Comparison of ENCODE assay signal across 8 mouse cellular contexts in genomic region chr9:24503067-24503857, GRCm38 (mm10). TPM values are rescaled to one million over a fixed set of nuclear protein-coding genes. Genes with fewer than 3 reads are reported as not detected.
DNase-seq lines count a peak whose midpoint lies in the region; ATAC-seq and TF ChIP-seq lines count a peak whose summit lies in the region.

TSS of gene Dpy19l1 (minus strand) at chr9:24503140.

- H3K27me3 ChIP-seq in embryonic facial prominence, embryonic 15.5 days = no peaks in the 10 kb centered on the region
- H3K27me3 ChIP-seq in limb, embryonic 13.5 days = no peaks in the 10 kb centered on the region
- no peaks in the 10 kb centered on the region for H3K27me3 ChIP-seq in midbrain, embryonic 15.5 days (replicated peaks)

- under 1% methylated on average over 92 of the region's 99 CpGs for WGBS in embryonic facial prominence, embryonic 15.5 days
- WGBS in limb, embryonic 13.5 days = under 1% methylated on average over 56 of the region's 99 CpGs
- under 1% methylated on average over 97 of the region's 99 CpGs for WGBS in midbrain, embryonic 15.5 days

- H3K4me3 ChIP-seq in bone marrow macrophage, adult 2 months (ENCODE audit: insufficient read depth, low read length) = peak within 1 kb of the TSS; percentile 100
- peak within 1 kb of the TSS; percentile 77 for H3K4me3 ChIP-seq in embryonic facial prominence, embryonic 15.5 days (replicated peaks)
- H3K4me3 ChIP-seq in limb, embryonic 13.5 days = peak within 1 kb of the TSS; percentile 75
- peak within 1 kb of the TSS; percentile 87 for H3K4me3 ChIP-seq in midbrain, embryonic 15.5 days

- peak within 1 kb of the TSS; percentile 64 for H3K4me2 ChIP-seq in embryonic facial prominence, embryonic 15.5 days (replicated peaks)
- H3K4me2 ChIP-seq in limb, embryonic 13.5 days (replicated peaks) = peak within 1 kb of the TSS; percentile 76
- peak within 1 kb of the TSS; percentile 86 for H3K4me2 ChIP-seq in midbrain, embryonic 15.5 days

- peak; percentile 94 for ATAC-seq in embryonic facial prominence, embryonic 15.5 days (ENCODE audit: insufficient number of reproducible peaks, low FRiP score, low TSS enrichment, low read depth)
- ATAC-seq in limb, embryonic 13.5 days (ENCODE audit: low FRiP score, low read depth) = peak; percentile 95
- peak; percentile 97 for ATAC-seq in midbrain, embryonic 15.5 days (replicated peaks)

- TF ChIP-seq POLR2A in bone marrow macrophage, adult 2 months (IDR thresholded peaks at IDR 0.05; ENCODE audit: borderline replicate concordance, low read depth, low read length) = peak; percentile 72

- H3K27ac ChIP-seq in bone marrow macrophage, adult 2 months (ENCODE audit: insufficient read depth, low read depth, low read length) = peak within 1 kb of the TSS; percentile 83
- peak within 1 kb of the TSS; percentile 93 for H3K27ac ChIP-seq in embryonic facial prominence, embryonic 15.5 days (replicated peaks)
- peak within 1 kb of the TSS; percentile 85 for H3K27ac ChIP-seq in limb, embryonic 13.5 days
- peak within 1 kb of the TSS; percentile 88 for H3K27ac ChIP-seq in midbrain, embryonic 15.5 days

- peaks cover 37% of the 10 kb centered on the region for H3K4me1 ChIP-seq in bone marrow macrophage, adult 2 months (ENCODE audit: control insufficient read depth, insufficient read depth, low read length)
- peaks cover 19% of the 10 kb centered on the region for H3K4me1 ChIP-seq in embryonic facial prominence, embryonic 15.5 days
- peaks cover 16% of the 10 kb centered on the region for H3K4me1 ChIP-seq in limb, embryonic 13.5 days
- peaks cover 25% of the 10 kb centered on the region for H3K4me1 ChIP-seq in midbrain, embryonic 15.5 days

- no peak for TF ChIP-seq CTCF in bone marrow macrophage, adult 2 months (IDR thresholded peaks at IDR 0.05; ENCODE audit: low read depth, low read length)

- H3K9ac ChIP-seq in embryonic facial prominence, embryonic 15.5 days = peak within 1 kb of the TSS; percentile 76
- peak within 1 kb of the TSS; percentile 85 for H3K9ac ChIP-seq in limb, embryonic 13.5 days
- H3K9ac ChIP-seq in midbrain, embryonic 15.5 days = peak within 1 kb of the TSS; percentile 75

- DNase-seq in A20 (ENCODE audit: low read depth, low spot score) = peak; percentile 76
- peak; percentile 92 to 93 for DNase-seq in heart, adult 9 months (ENCODE audit: low spot score in 2 of 2)
- DNase-seq in kidney, adult 9 months = peak; percentile 93
- DNase-seq in spleen, adult 18-20 months = peak; percentile 89 to 95

- H3K36me3 ChIP-seq in embryonic facial prominence, embryonic 15.5 days = no peaks in the 10 kb centered on the region
- H3K36me3 ChIP-seq in limb, embryonic 13.5 days = no peaks in the 10 kb centered on the region
- no peaks in the 10 kb centered on the region for H3K36me3 ChIP-seq in midbrain, embryonic 15.5 days (replicated peaks)

- H3K9me3 ChIP-seq in embryonic facial prominence, embryonic 15.5 days (replicated peaks) = no peaks in the 10 kb centered on the region
- H3K9me3 ChIP-seq in limb, embryonic 13.5 days = no peaks in the 10 kb centered on the region
- H3K9me3 ChIP-seq in midbrain, embryonic 15.5 days = no peaks in the 10 kb centered on the region

RNA-seq across cellular contexts. Expression of gene Dpy19l1, which starts in this region (rescaled TPM):
- 21.7 and 26.0 TPM in 2 replicates for polyA plus RNA-seq in bone marrow macrophage, adult 2 months (2012; ENCODE audit: insufficient read depth, insufficient read length, missing spikeins)
- 11.6 and 14.7 TPM in 2 replicates for polyA plus RNA-seq in embryonic facial prominence, embryonic 15.5 days (2015; fragmentation: Nextera tagmentation; extraction: Ambion mirVana)
- 11.5 and 12.6 TPM in 2 replicates for polyA plus RNA-seq in limb, embryonic 13.5 days (2015; fragmentation: Nextera tagmentation; extraction: Ambion mirVana)
- polyA plus RNA-seq in midbrain, embryonic 15.5 days (2015; fragmentation: Nextera tagmentation; extraction: Ambion mirVana) = 12.3 and 13.9 TPM in 2 replicates

Comparison
In these comparisons a context has a peak if more than half of its experiments do, and no peak if none do; other contexts are left out.
1. Peak in every context shown above with its lines: DNase-seq, ATAC-seq, H3K4me3 ChIP-seq and H3K27ac ChIP-seq.